Mouse (Mus musculus) bone marrow macrophage, adult 2 months (primary cell): Measurements from ENCODE around the gene Ensa. TPM values are rescaled to one million over a fixed set of nuclear protein-coding genes. Genes with fewer than 3 reads are reported as not detected.

Source experiments
- H3K27ac ChIP-seq: 2 replicates; pipeline ENCODE4 v1.5.1; 2012; ENCODE audit warnings: low read depth, low read length; ENCODE audit not compliant: insufficient read depth
- H3K4me1 ChIP-seq: 2 replicates; pipeline ENCODE4 v1.6.1; 2012; ENCODE audit warnings: low read length; ENCODE audit not compliant: control insufficient read depth, insufficient read depth
- H3K4me3 ChIP-seq: 2 replicates; pipeline ENCODE4 v1.5.1; 2012; ENCODE audit warnings: mild to moderate bottlenecking, low read length, moderate library complexity; ENCODE audit not compliant: insufficient read depth
- CTCF ChIP-seq: IDR thresholded peaks from 2 replicates; pipeline ENCODE4 v1.5.1; 2012; ENCODE audit warnings: low read depth, mild to moderate bottlenecking, low read length, moderate library complexity
- POLR2A ChIP-seq: IDR thresholded peaks from 2 replicates; pipeline ENCODE4 v1.6.1; 2012; ENCODE audit warnings: mild to moderate bottlenecking, low read depth, low read length, borderline replicate concordance
- polyA plus RNA-seq: library from polyadenylated mRNA; stranded (reverse); fragments of >200 nt; gene quantifications from 2 replicates; pipeline ENCODE4 v1.2.4, GENCODE M21; 2012; ENCODE audit not compliant: missing spikeins, insufficient read depth, insufficient read length

Gene Ensa
- polyA plus RNA-seq, 1 experiment = 115 TPM

- H3K4me3 ChIP-seq = no peak overlapping the region
- H3K4me1 ChIP-seq = peaks cover 65% of the 10 kb centered on the region
- TF ChIP-seq CTCF (no peak), POLR2A (no peak)
- H3K27ac ChIP-seq = peak overlapping the region; percentile 100
Measured at GRCm38 (mm10) chr3:95655437-95655836, 30.6 kb downstream of the Ensa start.

- Histone ChIP-seq H3K4me3 (no peak overlapping the region), H3K27ac (peak overlapping the region; percentile 99), H3K4me1 (peaks cover 51% of the 10 kb centered on the region)
- TF ChIP-seq POLR2A (no peak), CTCF (no peak)
Measured at GRCm38 (mm10) chr3:95657108-95657507, 32.3 kb downstream of the Ensa start.

GRCm38 (mm10) chr3:95657711-95658110 lies 32.9 kb downstream of the Ensa start:
- H3K4me1 ChIP-seq = peaks cover 47% of the 10 kb centered on the region
- TF ChIP-seq CTCF = no peak
- no peak for TF ChIP-seq POLR2A
- peak overlapping the region; percentile 97 for H3K4me3 ChIP-seq
- H3K27ac ChIP-seq = peak overlapping the region; percentile 99

GRCm38 (mm10) chr3:95658236-95658867 lies 33.6 kb downstream of the Ensa start, which contains the start of gene Mcl1:
Gene Mcl1, plus strand, starts transcription at chr3:95658788.
- H3K4me1 ChIP-seq = peaks cover 45% of the 10 kb centered on the region
- TF ChIP-seq POLR2A (peak; percentile 84; the same call in 1 of the 2 replicates), CTCF (no peak)
- peak within 1 kb of the TSS; percentile 97 for H3K4me3 ChIP-seq
- peak within 1 kb of the TSS; percentile 99 for H3K27ac ChIP-seq

- Histone ChIP-seq H3K4me1 (peaks cover 47% of the 10 kb centered on the region), H3K4me3 (peak overlapping the region; percentile 97), H3K27ac (peak overlapping the region; percentile 99)
- TF ChIP-seq POLR2A = no peak
- no peak for TF ChIP-seq CTCF
Measured at GRCm38 (mm10) chr3:95658868-95659712, 34.3 kb downstream of the Ensa start.

- Histone ChIP-seq H3K4me1 (peaks cover 47% of the 10 kb centered on the region), H3K27ac (peak overlapping the region; percentile 99), H3K4me3 (peak overlapping the region; percentile 97)
- TF ChIP-seq POLR2A (no peak), CTCF (no peak)
Measured at GRCm38 (mm10) chr3:95659948-95660347, 35.2 kb downstream of the Ensa start.

GRCm38 (mm10) chr3:95660788-95661478 lies 36.1 kb downstream of the Ensa start:
- Histone ChIP-seq H3K27ac (peak overlapping the region; percentile 99), H3K4me3 (peak overlapping the region; percentile 97), H3K4me1 (peaks cover 42% of the 10 kb centered on the region)
- TF ChIP-seq CTCF (no peak), POLR2A (no peak)

GRCm38 (mm10) chr3:95661945-95662715 lies 37.3 kb downstream of the Ensa start:
- H3K4me3 ChIP-seq = peak overlapping the region; percentile 59
- TF ChIP-seq CTCF (no peak), POLR2A (no peak)
- peaks cover 42% of the 10 kb centered on the region for H3K4me1 ChIP-seq
- peak overlapping the region; percentile 79 for H3K27ac ChIP-seq
